Mouse (Mus musculus) lung, adult 18-20 months (tissue): ENCODE results near the gene Fam160a2.
"Not testable (repeated sequence)": the region's sequence is repeated elsewhere in the genome, so short reads cannot be mapped to it uniquely, and the experiment has no call there.

ENCODE experiments used
- DNase-seq, 2 experiments: peaks; one replicate each; pipeline ENCODE4 v3.0.0; 2022; ENCODE audit warnings: mixed read lengths in 2 of 2

Gene Fam160a2

DNA sequence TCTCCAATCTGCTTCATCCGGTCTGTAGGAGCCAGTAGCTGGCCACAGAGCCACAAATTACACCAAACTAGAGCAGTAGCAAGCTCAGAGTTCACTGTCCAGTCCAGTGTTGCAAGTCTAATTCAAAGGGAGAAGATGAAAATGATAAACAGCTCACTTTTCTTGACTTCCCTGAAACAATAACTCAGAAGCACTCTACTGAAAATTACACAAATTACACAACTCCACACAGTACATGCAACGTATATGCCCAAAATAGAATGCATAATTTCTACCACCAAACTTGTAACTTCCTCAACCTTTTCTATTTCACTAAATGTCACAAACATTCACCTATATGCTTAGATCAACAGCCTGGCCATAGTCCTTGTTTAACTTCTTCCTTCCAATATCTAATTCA lies 9.6 kb downstream of the Fam160a2 start:
- no peak for DNase-seq

DNA sequence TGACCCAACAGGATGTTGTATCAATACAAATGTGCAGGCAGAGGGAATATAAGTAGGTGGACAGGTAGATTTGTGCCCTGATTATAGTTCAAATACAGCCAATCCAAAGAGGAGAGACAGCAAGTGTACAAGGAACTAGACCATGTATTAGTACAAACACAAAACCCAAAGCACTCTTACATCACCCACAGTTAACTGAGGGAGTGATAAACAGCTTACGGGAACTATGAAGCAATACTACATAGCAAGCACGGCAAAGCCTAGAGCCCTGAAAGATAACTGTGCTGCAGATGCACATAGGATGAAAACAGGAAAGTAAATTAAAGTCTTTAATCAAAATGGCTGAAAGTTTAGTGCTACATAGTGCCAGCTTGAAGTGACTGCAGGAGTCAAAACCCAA lies 12.2 kb downstream of the Fam160a2 start:
- DNase-seq = no peak

DNA sequence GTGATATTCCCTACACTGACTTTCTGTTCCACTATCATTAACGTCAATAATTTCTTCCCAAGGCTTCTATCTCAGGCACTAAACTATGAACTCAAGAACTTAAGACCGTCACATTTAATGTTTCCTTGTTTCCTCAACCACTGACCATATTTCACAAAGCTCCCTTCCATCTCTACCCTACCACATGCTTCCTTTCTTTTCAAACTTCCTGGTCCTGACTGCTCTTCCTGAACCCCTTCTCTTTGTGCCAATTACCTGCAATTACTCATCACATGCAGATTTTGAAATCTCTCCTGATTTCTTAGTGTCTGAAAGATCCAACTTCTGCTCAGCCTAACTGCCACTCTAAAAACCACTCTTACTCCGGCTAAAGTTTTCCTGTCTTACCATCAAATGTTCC lies 19.5 kb downstream of the Fam160a2 start:
- no peak for DNase-seq

DNA sequence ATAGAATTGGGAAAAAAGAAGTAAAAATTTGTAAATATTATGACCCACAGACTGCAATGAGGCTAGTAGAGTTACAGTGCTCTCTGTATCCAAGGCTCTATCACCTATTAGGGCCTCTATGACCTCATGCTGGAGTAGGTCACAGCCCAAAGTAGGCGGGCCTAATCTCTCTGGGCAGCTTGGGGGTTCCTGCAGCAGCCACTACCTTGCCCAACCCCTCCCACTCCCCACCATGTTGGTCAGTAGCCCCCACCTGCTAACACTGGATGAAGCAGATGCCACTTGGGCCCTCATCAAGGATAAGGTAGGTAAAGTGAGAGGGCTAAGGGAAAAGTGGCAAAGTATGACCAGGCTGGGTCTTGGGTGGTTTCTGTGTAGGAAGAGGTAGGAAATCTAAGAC lies 25.0 kb downstream of the Fam160a2 start, which contains the start of gene Gm5901:
Gm5901 (plus strand) TSS at position 173 of the 400 bp plus-strand sequence.
- DNase-seq = no peak

- DNase-seq = no peak
These were observed 25.9 kb downstream of the Fam160a2 start for GRCm38 (mm10) chr7:105373976-105374375.

- DNase-seq = no peak
These were observed 26.3 kb downstream of the Fam160a2 start for GRCm38 (mm10) chr7:105373509-105373908.

- no peak for DNase-seq
These were observed 26.9 kb downstream of the Fam160a2 start for GRCm38 (mm10) chr7:105372912-105373311.

DNA sequence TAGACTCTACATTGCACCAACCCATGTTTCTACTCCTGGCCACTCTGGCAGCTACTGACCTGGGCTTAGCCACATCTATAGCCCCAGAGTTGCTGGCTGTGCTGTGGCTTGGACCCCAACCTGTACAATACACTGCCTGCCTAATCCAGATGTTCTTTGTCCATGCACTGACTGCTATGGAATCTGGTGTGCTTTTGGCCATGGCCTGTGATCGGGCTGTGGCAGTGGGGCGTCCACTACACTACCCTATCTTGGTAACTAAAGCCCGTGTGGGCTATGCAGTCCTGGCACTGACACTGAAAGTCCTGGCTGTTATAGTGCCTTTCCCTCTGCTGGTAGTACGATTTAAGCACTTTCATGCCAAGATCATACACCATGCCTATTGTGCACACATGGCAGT lies 31.3 kb downstream of the Fam160a2 start:
- no peak for DNase-seq

DNA sequence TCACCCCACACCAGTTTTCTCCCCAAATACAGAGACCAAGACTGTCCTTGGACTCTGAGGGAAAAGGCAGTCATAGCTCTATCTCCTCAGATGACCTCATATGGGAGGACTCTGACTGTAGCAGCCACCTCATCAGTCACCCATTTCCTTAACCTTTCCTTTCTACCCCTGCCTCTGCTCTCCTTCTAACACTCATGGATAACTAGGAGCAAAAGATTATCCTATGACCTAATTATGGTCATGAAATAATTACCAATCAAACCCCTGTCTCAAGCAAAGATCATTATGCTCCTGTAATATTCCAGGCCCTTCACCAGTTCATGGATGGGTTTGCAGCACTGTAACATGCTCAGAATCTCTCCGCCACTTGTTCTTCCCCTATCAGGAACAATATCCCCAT lies 31.9 kb downstream of the Fam160a2 start, which contains the start of gene Olfr692:
Olfr692 (plus strand) TSS at position 301 of the 400 bp plus-strand sequence.
- no peak for DNase-seq

GRCm38 (mm10) chr7:105367268-105367667 lies 32.6 kb downstream of the Fam160a2 start:
- DNase-seq = no peak

- DNase-seq = no peak
These were observed 38.1 kb downstream of the Fam160a2 start for GRCm38 (mm10) chr7:105361713-105362112.

- not testable (repeated sequence) for DNase-seq
These were observed 43.4 kb downstream of the Fam160a2 start for GRCm38 (mm10) chr7:105356487-105356886.

GRCm38 (mm10) chr7:105356064-105356463 lies 43.8 kb downstream of the Fam160a2 start:
- not testable (repeated sequence) for DNase-seq

- DNase-seq = no peak
These were observed 57.1 kb downstream of the Fam160a2 start for GRCm38 (mm10) chr7:105342752-105343151.

DNA sequence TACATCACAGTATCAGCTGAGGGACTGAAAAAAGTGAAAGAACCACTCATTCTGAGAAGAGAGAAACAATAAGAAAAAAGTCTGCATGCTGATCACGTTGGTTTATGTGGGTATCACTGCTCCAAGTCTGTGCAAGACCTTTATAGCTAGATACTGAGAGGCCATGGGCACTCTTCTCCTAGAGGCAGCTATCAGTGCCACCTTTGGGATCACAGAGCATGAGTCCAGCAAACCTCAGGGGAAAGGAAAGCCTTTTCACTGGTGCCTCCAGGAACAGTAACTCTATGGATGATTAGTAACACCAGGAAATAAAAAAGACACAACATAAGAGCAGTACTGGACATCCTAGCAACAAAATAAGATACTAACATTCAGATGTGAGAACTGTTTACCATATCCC lies 57.7 kb downstream of the Fam160a2 start, which contains the start of gene Olfr691:
Olfr691 (minus strand) TSS at position 101 of the 400 bp plus-strand sequence.
- no peak for DNase-seq

- DNase-seq = no peak
These were observed 65.8 kb downstream of the Fam160a2 start, which contains the start of gene Olfr690 for GRCm38 (mm10) chr7:105334004-105334403. Gene Olfr690 (minus strand): TSS chr7:105334104.

- DNase-seq = no peak
These were observed 74.6 kb downstream of the Fam160a2 start for GRCm38 (mm10) chr7:105325302-105325701.
